Mouse (Mus musculus) A20 (cell line): ENCODE measurements around the gene Atp13a4.

ENCODE experiments used
- DNase-seq: peaks from one replicate; pipeline ENCODE4 v3.0.0-alpha.2; 2011; ENCODE audit warnings: low read depth, low spot score

Gene Atp13a4

DNA sequence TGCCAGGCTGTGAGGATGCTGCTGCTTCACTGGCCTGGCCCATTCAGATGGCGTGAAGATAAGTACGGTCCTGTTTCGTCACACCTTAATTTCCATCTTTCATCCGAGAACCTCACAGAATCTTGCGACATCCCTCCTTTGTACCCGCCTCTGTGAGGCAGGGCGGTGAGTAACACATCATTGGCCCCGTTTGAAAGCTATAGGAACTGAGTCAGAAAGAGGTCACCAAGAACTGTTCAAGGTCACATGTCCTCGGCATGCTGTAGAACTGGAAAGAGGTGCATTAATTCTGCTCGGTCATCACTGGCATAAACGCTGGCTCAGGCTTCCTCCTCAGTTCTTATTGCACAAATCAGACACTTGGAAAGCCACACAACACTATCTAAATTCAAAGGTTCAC, at the start of gene Atp13a4:
TSS of gene Atp13a4 (minus strand) at position 36 of the 400 bp plus-strand sequence.
- DNase-seq, result no peak

DNA sequence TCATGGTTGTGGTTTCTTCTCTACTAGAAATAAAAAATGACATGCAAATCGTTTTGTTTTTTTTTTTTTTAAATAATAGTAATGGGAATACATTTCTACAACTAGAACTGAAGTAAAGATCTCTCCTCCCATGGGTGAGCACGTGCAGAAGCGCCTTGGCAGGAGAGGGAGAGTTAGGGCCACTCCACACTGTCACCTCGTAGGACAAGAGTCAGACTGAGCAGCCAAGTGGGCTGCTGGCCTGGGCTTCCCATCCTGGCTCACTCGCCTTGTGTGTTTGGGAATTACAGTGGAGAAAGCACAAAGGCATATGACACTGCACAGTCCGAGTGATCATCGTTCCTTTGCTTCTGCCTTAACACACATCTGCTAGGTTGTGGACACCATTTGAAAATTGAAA, 47.5 kb upstream of the Atp13a4 start:
- DNase-seq, result no peak

DNA sequence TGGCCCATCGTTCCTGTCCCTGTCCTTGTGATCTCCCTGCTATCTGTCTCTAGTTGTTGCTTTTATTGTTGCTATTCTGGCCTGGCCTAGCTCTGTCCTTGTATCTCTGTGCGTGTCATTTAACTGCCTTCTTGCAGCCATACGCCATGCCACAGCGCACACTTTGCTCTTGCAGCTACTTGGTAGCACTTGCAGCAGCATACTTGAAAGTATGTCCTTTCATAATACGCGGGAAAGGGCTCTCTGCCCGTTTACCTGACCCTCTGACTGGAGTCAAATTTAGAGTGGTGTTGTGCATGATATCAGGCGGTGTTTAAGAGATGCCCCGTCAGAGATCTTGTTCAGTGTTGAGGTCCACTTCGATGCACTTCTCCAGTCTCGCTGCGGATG, 35.1 kb upstream of the Atp13a4 start:
- peak; percentile 51 for DNase-seq

DNA sequence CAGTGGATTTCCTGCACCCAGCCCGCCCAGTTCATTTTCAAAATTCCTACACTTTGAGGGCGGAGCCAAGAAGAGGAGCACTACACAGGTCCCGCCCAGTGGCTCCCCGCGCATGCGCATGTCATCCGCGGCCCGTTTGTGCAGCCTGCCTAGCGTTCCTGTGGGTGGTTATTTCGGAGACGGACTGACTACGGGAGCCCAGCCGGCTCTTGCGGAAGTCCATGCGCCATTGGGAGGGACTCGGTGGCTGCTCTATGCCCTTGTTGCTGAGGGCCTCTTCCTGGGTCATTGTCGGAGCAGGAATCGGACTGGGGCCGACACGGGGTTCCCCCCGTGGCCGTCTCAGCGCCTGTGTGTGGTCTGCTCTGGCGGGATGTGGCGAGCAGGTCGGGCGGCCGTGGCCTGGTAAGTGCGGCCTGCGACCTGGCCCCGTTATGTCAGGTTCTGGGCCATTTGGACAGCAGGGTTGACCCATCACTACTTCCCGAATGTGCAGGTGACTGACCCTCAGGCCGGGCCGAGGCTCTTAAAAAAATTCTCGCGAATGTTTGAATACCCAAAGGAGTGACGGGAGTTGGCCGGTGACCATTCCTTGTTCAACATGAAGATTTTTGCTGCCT, 34.6 kb upstream of the Atp13a4 start, which contains the start of gene Opa1:
TSS of gene Opa1 (plus strand) at position 168 of the 620 bp plus-strand sequence.
- peak; percentile 96 for DNase-seq

DNA sequence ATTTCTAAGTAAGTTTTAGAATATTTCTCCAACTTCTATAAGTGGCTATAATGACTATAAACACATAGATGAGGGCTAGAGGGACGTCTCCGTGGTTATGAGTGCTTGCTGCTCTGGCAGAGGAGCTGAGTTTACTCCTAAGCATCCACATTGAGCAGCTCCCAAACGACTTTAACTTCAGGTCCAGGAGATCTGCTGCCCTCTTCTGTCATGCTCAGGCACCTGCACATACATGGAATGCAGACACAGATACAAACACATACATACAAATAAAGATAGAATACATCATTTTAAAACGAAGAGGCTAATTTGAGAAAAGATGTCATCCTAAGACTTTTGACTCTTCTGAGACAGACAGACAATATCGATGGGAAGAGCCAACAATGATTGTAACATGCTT, 31.0 kb upstream of the Atp13a4 start:
- DNase-seq, result peak; percentile 22

DNA sequence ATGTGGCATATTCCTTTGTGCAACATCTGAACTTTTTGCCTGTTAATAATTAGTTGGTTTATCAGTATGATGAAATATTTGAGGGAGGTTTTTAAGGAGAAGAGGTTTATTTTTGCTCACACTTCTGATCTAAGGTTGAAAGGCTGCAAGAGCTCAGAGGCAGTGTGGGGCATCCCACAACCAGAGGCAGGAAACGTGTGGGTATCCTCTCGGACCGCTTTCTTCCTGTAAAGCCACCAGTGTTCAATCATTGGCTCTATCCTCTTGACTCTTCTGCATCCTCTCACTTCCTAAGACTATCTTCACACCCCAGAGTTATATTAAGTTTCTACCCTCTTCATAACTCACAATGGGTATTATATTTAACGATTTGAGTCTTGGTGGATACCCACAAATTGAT, 29.3 kb upstream of the Atp13a4 start:
- DNase-seq, result no peak

DNA sequence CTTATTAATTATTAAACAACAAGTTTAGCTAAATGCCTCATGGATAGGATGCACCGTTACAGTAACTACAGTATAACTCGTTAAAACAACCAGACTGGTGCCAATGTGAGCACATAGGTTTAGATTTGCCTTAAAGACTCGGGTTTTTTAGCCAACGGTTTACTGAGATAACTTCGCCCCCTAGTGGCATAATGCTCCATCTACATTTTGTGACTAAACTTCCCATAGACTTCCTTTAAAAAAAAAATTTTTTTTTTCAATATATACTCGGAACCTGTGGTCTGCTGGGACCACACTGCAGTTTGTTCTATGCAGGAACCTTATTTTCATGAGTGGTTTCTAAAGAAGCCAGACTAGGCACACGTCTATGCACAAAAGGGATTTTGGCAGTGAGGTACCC, 16.2 kb upstream of the Atp13a4 start:
- DNase-seq, result peak; percentile 54

DNA sequence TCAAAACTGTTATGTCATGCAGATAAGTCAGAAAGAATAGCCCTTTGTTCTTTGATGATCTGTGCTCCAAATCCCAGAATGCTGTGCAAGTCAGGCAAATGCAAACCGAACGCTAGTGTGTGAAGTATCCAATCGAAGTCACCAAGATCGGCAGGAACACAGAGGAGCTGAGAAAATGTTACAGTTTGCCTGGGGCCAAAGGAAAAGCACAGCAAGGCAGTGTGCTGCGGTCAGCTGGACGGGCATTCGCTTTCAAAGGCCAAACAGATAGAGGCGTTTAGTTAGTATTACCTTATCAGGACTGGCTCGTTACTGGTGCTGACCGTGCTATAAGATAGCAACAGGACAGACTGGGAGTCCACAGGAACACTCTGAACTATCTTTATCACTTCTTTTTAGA, 15.8 kb upstream of the Atp13a4 start:
- no peak for DNase-seq

DNA sequence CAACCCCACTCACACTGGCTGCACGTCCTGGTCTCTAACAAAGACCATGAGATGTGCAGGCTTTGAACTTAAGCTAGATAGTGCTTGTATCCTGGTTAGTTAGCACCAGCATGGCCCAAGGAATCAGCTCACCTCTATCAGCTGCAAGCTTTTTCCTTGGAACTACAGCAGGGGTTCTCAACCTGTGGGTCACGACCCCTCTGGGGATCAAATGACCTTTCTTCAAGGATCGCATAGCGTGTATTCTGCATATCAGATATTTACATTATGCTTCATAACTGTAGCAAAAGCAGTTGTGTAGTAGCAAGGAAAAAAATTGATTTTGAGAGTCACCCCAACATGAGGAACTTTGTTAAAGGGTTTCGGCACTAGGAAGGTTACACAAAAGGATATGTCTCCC, 15.0 kb upstream of the Atp13a4 start:
- no peak for DNase-seq

DNA sequence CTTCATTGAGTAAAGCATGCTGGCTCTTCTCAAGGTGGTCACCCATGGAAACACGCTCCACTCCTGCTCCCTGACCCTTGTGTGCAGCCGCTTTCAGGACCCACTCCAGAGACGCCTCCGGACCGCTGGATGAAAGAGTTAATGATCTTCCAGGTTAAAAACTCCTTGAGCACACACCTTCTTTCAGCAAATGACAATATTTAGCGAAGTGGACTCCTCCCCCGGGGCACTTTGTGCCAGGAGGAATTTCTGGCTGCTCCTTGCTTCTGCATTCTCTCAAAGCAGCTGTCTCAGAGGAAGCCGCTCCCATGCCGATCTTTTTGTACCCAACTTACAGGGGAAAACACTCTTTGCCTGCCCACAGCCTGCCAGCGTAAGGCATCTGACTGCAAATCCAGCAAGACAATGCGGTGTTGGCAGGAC, 3.4 kb downstream of the Atp13a4 start:
- DNase-seq, result no peak

DNA sequence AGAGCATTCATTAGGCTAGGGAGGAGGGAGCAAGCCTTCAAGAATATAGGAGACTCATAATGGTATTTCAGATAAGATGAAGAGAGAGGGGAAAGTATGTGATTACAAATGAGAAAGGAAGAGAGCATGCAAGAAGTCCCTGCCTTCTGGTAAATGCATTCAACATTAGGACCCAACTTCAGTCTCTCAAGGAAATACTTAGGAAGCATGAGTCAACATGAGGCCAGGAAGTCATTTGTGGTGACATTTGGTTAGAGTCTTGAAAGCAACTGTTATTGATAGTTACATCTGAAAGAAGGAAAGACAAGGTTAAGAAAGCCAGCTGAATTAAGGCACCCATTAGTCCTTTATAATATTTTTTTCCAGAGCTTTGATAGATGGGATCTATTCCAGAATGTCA, 4.8 kb downstream of the Atp13a4 start:
- DNase-seq, result no peak

DNA sequence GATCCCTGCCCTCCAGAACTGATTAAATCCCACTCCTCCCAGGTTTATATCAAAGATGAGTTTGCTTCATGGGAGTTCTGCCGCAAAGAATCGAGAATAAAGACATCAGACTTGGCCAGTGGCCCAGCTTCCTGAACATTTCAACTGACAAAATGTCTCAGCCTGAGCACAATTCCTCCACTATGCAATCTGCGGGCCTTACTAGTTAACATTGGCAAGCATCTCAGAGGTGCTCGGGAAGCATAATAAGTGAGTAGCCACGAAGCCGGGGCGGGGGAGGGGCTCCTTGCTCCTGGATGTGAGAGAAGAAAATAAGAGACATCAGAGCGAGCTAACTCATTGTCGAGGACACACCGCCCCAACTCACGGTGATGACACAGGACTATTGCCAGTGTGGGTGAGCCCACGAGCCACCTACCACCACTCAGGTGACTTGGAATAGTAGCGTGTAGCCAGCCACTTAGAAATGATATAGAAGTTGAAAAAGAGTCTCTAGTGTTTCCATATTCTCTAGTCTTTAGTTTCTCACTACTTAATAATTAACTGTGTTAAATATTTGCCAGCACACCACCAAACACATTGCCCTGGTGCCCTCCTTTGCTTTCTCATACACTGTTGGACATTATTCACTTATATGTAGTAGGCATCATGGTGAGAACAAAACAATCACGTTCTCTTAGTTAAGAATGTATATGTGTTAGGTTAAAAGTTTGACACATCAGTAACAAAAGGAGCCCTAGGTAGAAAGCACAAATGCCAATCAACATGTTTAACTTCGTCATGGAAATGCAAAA, 8.1 kb downstream of the Atp13a4 start:
- no peak for DNase-seq

DNA sequence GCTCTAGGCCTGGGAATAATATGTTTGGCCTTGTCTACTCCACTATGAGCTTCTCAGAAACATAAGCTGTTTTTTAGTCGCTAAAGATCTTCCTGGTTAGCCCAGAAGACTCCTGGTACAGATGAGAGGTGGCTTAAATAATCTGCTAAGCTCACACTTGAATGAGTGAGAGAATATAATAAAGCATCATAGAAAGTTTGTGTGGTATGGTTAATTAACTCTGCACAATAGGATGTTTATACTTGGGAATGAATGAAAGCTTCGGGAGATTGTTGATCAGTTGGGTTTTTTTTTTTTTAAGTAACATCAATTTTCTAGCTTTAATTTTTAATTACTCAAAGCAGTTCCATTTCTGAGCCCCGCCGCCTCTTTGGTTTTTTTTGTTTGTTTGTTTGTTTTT, 8.8 kb downstream of the Atp13a4 start:
- no peak for DNase-seq

DNA sequence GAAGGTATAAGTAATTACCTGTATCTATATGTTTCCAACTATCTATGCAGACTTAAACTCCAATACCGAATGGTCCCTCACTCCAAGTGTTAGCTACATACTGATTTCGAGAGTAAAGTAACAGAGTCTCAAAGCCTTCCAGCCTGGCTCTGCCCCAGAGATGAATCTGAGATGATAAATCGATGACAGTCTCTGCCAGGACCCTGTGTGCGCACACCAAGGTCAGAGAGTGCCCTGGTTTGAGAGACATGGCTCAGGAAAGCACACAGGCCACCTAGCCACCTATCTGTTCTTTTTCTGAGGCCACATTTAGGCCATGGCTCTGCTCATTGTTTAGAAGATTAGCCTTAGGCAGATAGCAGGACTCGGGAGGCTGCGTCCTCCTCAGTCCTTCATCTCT, 11.0 kb downstream of the Atp13a4 start:
- no peak for DNase-seq

DNA sequence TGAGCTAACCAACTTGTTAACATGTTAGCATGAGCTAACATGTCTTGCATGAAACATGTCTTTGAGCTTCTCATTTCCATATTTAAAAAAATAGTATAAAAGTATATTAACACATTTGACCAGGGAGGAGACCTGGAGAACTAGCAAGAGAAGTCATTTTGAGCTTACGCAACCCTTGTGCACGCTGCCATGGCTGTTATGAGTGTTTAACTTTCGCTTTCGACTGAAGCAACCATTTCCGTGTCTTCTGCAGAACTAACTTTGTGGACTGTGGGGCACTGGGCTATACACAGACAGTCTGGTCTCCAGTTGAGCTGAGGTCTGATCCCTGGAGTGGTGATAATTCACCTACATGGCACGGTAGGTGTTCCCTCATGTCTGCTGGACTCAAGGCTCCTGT, 17.6 kb downstream of the Atp13a4 start:
- no peak for DNase-seq

DNA sequence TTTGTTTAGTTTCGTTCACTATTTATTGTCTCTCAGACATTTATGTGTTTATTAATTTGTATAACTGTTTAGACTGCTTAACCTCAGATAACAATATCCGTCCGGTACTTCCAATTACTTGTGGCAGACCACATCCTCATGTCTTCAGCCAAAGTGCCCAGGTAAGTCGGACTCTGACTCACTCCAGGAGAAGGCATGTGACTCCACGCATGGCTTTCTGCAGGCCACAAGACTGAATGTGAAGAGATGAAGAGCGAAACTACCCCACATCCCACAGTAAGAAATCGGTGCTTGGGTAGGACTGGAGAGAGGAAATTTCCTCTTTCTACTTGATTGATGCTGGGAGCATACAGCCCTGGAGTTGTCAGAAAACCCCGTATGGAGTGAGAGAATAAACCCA, 18.1 kb downstream of the Atp13a4 start:
- no peak for DNase-seq

DNA sequence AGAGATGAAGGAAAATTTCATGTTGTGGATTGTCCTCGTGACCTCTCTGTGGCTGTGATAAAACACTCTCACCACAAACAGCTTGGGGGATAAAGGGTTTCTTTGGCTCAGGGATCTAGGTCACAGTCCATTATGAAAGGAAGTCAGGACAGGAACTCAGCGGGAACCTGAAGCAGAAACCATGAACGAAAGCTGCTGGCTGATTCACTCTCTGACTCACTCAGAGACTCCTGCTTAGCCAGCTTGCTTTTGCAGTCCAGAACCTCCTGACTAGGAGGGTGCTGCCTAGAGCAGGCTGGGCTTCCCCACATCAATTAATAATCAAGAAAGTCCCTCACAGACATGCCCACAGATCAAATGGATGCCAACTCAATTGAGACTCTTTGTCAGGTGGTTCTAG, 32.2 kb downstream of the Atp13a4 start:
- no peak for DNase-seq

DNA sequence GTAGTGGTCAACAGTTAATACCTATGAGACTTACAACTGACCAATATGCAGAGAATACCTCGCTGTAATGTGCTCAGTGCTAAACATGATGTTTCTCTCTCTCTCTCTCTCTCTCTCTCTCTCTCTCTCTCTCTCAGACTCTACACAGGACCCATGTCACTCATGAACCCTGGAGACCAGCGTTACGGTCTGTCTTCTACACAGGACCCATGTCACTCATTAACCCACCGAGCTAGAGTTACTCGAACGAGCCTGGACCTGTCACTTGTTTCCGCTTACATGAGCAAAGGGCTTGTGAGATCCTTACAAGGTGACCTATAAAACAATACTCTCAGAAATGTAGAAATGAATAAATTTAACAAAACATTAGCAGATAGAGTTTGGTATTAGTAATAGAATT, 33.9 kb downstream of the Atp13a4 start:
- no peak for DNase-seq

DNA sequence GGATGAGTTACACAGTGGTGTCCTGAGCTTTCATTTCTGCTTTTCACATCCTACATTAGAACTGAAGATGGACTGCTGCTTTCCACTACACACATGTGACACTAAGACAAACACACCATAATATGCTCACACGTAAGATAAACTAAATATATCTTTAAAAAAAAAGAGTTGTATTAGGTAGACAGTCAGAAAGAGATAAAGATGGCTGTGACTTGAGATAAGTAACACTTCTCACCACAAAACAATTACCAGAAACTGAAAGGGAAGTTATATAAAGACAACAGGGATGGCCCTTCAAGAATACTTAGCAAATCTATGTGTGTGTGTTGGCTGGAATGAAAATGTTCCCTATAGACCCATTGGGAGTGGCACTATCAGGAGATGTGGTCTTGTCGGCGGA, 34.8 kb downstream of the Atp13a4 start:
- DNase-seq, result no peak

DNA sequence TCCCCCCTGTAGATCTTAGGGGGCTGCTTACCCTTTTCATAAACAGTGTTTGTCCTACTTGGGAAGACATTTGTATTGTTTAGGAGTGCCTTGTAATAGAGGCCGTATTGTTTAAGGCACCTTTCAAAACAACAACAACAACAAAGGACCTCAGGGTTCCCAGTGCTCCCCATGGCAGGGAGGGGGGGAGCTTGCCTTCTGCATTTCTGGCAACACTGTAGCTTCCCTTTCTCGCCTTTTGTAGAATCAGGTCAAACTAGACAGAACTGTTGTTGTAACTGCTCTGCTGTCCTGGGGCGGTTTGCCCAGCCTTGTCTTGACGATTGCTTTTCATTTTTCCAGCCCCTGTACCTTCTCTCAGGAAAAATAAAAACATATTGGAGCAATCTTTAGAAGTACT, 40.0 kb downstream of the Atp13a4 start:
- DNase-seq, result no peak

DNA sequence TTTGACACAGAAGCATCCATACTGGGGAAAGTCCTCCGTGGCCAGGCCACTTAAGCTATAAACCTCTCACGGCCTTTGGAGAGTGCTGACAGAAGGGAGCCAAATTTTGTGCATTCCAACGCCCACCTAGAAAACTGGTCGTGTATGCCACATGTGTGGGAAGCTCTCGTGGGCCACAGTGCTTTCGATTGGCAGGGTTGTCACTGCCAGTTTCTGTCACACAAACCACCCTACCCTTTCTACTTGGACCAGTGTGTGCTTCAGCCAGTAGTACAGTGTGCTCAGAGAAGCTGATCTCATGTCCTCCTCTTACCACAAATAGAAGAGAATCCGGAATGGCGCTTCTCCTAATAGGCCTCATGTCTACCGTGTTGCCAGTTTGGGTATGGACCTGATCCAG, 40.5 kb downstream of the Atp13a4 start:
- DNase-seq, result no peak

DNA sequence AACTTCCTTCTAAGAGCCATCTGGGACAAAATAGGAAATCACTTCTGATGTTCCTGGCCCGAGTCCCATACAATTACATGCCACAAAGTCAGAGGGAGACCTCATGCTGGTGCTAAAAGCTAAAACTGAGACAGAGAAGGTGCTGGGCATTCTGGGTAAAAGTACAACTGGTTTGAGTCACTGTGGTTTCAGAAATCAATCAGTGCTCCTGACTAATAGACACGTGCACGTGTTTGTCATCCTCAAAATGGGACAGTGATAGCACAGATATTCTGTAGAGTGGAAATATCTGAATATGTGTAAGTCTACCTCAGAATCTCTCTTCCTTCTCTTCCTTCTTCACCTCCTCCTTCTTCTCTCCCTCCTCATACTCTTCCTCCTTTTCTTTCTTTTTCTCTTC, 53.6 kb downstream of the Atp13a4 start:
- no peak for DNase-seq

DNA sequence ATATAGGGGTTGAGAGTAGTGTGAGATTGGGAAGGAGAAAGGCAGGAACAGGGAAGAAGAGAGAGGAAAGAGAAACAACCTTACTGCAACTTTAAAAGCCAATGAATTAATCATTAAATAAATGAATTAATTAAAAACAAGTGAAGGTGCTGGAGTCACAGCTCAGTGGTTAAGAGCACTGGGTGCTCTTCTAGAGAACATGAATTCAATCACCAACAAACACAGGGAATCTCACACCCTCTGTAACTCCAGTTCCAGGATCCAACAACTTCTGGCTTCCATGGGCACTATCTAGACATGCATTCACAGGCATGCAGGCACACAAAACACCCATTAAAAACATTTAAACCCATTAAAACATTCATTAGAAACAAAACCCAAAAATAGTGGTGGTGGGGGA, 63.2 kb downstream of the Atp13a4 start:
- no peak for DNase-seq
